Mouse (Mus musculus) hindbrain, embryonic 10.5 days (tissue): Measurements from ENCODE around the gene Lmod2. TPM values are rescaled to one million over a fixed set of nuclear protein-coding genes. Genes with fewer than 3 reads are reported as not detected.

Experiments
- DNase-seq: peaks from one replicate; pipeline ENCODE4 v3.0.0-alpha.2; 2017; ENCODE audit warnings: low spot score
- H3K27ac ChIP-seq: fragments of 300-500 bp; sonication (generic); 2 replicates; pipeline ENCODE4 v1.5.1; 2016; ENCODE audit warnings: mild to moderate bottlenecking, moderate library complexity
- H3K27me3 ChIP-seq: fragments of 300-500 bp; sonication (generic); 2 replicates; pipeline ENCODE4 v1.6.1; 2016; ENCODE audit warnings: mild to moderate bottlenecking; ENCODE audit not compliant: poor library complexity, insufficient read depth, severe bottlenecking
- H3K36me3 ChIP-seq: fragments of 300-500 bp; sonication (generic); 2 replicates; pipeline ENCODE4 v1.6.1; 2016; ENCODE audit warnings: mild to moderate bottlenecking, moderate library complexity
- H3K4me1 ChIP-seq: fragments of 300-500 bp; sonication (generic); replicated peaks from 2 replicates; pipeline ENCODE4 v1.6.1; 2016; ENCODE audit warnings: mild to moderate bottlenecking
- H3K4me3 ChIP-seq: fragments of 300-500 bp; sonication (generic); 2 replicates; pipeline ENCODE4 v1.5.1; 2016; ENCODE audit warnings: mild to moderate bottlenecking, moderate library complexity
- H3K9me3 ChIP-seq: fragments of 300-500 bp; sonication (generic); 2 replicates; pipeline ENCODE4 v1.6.1; 2016; ENCODE audit warnings: mild to moderate bottlenecking, moderate library complexity
- WGBS: fragments of 180-500 bp; shearing (Covaris S2); methylation state at CpG from one replicate; pipeline ENCODE4 v1.1.7; 2016; 5-methylcytosine and 5-hydroxymethylcytosine counted together
- polyA plus RNA-seq: library from polyadenylated mRNA; unstranded; fragments of >200 nt; fragmentation: Nextera tagmentation; extraction: Ambion mirVana; gene quantifications from 2 replicates; pipeline ENCODE4 v1.2.1, GENCODE M21; 2016

Lmod2 gene
- polyA plus RNA-seq, 1 experiment from 2014 or later = not detected

DNA sequence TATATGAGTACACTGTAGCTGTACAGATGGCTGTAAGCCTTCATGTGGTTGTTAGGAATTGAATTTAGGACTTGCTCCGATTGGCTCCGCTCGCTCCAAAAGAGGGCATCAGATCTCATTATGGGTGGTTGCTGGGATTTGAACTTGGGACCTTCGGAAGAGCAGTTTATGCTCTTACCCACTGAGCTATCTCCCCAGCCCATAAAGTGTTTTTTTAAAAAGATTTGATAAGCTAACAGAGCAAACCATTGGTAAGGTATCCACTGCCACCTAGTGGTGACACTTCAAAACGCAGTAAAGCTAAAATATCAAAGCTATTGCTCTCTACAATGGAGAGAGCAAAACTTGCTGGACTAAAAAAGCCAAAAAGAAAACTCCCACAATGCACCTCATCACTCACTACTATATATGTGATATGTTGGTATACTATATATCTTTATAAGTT lies 30.0 kb downstream of the Lmod2 start:
- WGBS = 70% methylated on average over 5 of the region's 5 CpGs
- peak; percentile 35 for DNase-seq

DNA sequence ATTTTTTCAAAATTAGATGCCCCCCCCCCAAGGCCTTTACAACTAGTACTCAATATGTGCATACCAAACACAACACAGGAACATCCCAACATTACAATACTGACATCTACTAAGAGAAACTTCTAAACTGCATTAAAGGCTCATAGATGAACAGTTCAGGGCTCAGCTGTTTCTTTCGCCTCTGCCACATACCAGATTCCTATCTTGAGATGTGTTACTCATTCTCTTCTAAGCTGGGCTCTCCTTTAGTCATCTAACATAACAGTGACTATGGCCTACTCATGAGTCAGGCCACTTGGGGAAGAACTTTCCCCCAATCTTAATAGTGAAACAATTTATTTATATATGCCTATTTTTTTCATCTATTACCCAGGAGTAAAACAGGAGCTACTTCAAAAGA lies 30.9 kb downstream of the Lmod2 start:
- 90% methylated on average over 1 of the region's 1 CpGs for WGBS
- DNase-seq = no peak
- no peak overlapping the region for H3K4me3 ChIP-seq
- peaks cover 40% of the 10 kb centered on the region for H3K36me3 ChIP-seq
- H3K9me3 ChIP-seq = no peaks in the 10 kb centered on the region
- no peaks in the 10 kb centered on the region for H3K27me3 ChIP-seq
- H3K4me1 ChIP-seq = no peaks in the 10 kb centered on the region
- H3K27ac ChIP-seq = no peak overlapping the region

More for the DNA sequence above, 30.0 kb downstream of the Lmod2 start:
- H3K4me1 ChIP-seq = no peaks in the 10 kb centered on the region
- H3K27ac ChIP-seq = no peak overlapping the region
- H3K27me3 ChIP-seq = no peaks in the 10 kb centered on the region
- H3K9me3 ChIP-seq = no peaks in the 10 kb centered on the region
- no peak overlapping the region for H3K4me3 ChIP-seq
- H3K36me3 ChIP-seq = peaks cover 38% of the 10 kb centered on the region

DNA sequence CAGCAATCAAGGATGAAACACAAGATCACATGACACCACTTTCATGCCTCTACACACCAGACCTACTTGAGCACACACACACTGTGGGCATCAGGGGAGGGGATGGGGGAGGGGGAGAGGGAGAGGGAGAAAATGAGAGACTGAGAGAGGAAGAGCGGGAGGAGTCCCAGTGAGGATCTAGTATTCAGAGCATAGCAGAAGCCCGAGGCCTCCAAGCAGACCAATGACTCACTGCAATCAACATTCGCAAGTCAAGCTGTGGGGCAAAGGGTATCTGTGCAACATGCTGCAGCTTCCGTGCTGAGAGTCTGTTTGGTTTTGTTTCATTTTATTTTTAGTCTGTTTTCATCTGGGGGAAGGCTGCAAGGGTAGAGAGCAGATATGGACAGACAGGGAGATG lies 34.5 kb downstream of the Lmod2 start:
- Histone ChIP-seq H3K9me3 (no peaks in the 10 kb centered on the region), H3K4me3 (no peak overlapping the region), H3K4me1 (no peaks in the 10 kb centered on the region), H3K36me3 (peaks cover 40% of the 10 kb centered on the region), H3K27me3 (no peaks in the 10 kb centered on the region), H3K27ac (no peak overlapping the region)
- 95% methylated on average over 4 of the region's 4 CpGs for WGBS
- DNase-seq = no peak

DNA sequence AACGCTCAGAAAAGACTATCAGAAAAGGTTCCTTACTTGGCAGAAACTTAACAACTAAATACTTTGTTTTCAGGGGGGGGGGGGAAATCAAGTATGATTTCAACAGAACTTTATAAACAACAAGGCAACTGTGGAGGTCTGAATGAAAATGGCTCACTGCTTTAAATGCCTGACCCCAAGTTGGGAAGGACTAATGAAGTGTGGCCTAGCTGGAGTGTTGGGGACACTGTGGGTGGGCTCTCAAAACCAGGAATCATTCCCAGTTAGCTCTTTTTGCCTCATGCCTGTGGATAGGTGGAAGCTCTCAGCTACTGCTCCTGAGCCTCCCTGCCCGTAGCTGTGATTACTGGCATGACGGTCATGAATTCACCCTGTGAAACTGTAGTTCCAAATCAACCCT lies 36.5 kb downstream of the Lmod2 start:
- H3K27me3 ChIP-seq = no peaks in the 10 kb centered on the region
- no peak overlapping the region for H3K4me3 ChIP-seq
- H3K9me3 ChIP-seq = no peaks in the 10 kb centered on the region
- WGBS = 93% methylated on average over 3 of the region's 3 CpGs
- peaks cover 46% of the 10 kb centered on the region for H3K36me3 ChIP-seq
- H3K4me1 ChIP-seq = no peaks in the 10 kb centered on the region
- H3K27ac ChIP-seq = no peak overlapping the region
- DNase-seq = no peak

DNA sequence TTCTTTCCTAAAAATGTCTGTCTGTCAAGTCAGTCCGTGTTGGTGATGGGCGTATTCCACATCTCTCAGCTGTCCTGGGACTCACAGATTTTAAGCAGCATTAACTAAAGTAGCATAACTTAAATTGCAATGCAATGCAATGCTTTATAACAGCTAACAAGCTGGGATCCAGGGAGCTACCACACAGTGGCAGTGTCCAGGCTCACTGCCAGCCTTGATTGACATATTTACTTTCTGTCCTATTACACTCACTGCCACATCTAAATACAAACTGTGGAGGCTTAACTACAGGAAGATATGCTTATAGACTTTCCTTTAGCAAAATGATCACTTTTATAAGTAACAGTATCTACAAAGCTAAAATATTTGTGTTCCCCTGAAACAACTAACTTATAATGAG lies 38.3 kb downstream of the Lmod2 start:
- H3K36me3 ChIP-seq = peaks cover 46% of the 10 kb centered on the region
- H3K9me3 ChIP-seq = no peaks in the 10 kb centered on the region
- no peak overlapping the region for H3K4me3 ChIP-seq
- no peaks in the 10 kb centered on the region for H3K27me3 ChIP-seq
- WGBS = 93% methylated on average over 2 of the region's 2 CpGs
- no peak overlapping the region for H3K27ac ChIP-seq
- DNase-seq = no peak
- no peaks in the 10 kb centered on the region for H3K4me1 ChIP-seq

DNA sequence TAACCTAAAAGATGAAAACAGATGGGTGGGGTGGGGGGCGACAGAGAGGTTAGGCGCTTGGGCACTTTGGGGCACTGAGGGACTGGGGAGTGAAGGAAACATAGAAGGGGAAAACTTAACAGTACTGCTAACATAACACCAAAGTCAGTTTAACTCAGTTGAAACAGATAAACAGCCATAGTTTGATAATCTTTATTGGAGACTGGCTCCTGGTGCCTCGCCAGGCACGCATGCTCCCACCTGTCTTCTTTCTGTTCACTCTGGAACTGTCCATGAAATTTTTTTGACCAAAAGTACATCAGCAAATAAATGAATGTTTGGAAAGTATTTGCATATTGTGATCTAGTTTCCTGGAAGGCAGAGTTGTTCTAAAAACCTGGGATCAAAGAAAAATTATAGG lies 43.7 kb downstream of the Lmod2 start:
- H3K9me3 ChIP-seq = no peaks in the 10 kb centered on the region
- no peak for DNase-seq
- H3K36me3 ChIP-seq = peaks cover 20% of the 10 kb centered on the region
- no peak overlapping the region for H3K27ac ChIP-seq
- no peak overlapping the region for H3K4me3 ChIP-seq
- 94% methylated on average over 4 of the region's 4 CpGs for WGBS
- H3K27me3 ChIP-seq = no peaks in the 10 kb centered on the region
- no peaks in the 10 kb centered on the region for H3K4me1 ChIP-seq

DNA sequence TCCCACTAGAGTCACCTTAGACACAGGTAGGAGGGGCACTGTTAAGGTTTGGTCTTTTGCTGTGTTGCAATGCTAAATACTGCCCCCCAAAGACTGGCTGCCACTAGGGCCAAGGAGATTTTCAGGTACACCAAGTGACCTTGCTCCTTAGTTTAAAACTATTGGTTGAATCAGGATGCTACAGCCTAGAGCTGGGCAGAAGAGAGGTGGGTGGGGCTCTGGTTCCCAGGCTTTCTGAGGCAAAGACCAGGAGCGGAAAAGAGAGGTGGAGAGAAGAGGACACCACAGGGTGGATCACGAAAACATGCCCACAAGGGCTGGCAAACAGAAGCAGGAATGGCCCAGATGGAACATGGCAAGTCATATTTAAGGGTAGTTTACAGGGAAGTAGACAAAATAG lies 44.6 kb downstream of the Lmod2 start:
- no peak for DNase-seq
- Histone ChIP-seq H3K27ac (no peak overlapping the region), H3K4me3 (no peak overlapping the region), H3K36me3 (peaks cover 20% of the 10 kb centered on the region), H3K4me1 (no peaks in the 10 kb centered on the region), H3K27me3 (no peaks in the 10 kb centered on the region), H3K9me3 (no peaks in the 10 kb centered on the region)
- 93% methylated on average over 2 of the region's 2 CpGs for WGBS

DNA sequence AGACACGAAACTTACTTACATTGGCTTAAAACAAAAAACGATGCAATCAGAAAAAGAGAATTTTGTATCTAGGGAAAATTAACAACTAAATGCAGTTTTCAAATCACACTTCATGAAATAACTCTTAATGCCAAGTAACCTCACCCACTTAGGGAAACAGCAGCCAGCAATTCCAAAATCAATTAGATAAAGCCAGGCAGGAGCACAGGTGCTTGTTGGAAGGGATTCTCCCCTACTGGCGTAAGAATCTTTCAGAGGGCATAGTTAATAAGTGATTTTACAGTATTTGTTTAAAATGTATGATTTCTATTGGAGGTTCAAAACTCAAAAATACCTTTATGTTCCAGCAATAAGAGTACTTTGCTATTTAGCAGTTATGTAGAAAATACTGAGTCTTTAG lies 45.4 kb downstream of the Lmod2 start:
- no peak for DNase-seq
- Histone ChIP-seq H3K4me1 (no peaks in the 10 kb centered on the region), H3K27ac (no peak overlapping the region), H3K27me3 (no peaks in the 10 kb centered on the region), H3K4me3 (no peak overlapping the region), H3K36me3 (peaks cover 15% of the 10 kb centered on the region), H3K9me3 (no peaks in the 10 kb centered on the region)
- 96% methylated on average over 3 of the region's 3 CpGs for WGBS

DNA sequence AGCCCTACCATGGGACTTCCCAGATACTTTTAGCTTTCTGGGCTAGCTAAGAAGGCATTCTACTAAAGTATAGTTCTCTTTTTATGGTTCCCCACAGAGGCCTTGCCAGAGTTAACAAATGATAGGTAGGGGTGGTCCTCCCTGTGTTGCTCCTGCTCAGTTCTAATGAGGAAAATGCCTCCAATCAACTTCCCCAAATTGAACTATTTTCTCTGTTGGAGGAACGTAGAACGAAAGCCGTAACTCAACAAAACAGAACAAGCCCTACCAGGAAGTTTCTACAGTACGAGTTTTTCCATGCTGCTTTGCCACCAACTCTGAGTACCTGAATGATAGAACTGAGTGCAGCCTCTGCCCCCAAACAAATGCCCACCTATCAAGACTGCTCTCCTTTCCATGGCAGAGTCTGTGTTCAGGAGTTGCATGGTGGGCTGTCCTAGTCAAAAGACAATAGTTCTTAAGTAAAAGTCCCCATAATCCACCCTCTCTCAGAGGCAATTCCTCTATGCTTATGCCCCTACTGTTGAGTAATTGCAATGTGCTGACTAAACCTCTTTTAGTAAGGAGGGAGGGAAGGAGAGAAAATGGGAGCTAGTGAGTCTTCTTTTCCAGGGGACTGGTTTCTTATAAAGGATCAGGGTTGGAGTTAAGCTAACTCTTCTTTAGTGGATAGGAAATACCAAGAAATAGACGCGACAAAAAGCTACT lies 47.9 kb downstream of the Lmod2 start:
- no peak for DNase-seq
- Histone ChIP-seq H3K27ac (no peak overlapping the region), H3K4me3 (no peak overlapping the region), H3K4me1 (no peaks in the 10 kb centered on the region), H3K27me3 (no peaks in the 10 kb centered on the region), H3K36me3 (peaks cover 15% of the 10 kb centered on the region), H3K9me3 (no peaks in the 10 kb centered on the region)
- WGBS = 96% methylated on average over 6 of the region's 6 CpGs

DNA sequence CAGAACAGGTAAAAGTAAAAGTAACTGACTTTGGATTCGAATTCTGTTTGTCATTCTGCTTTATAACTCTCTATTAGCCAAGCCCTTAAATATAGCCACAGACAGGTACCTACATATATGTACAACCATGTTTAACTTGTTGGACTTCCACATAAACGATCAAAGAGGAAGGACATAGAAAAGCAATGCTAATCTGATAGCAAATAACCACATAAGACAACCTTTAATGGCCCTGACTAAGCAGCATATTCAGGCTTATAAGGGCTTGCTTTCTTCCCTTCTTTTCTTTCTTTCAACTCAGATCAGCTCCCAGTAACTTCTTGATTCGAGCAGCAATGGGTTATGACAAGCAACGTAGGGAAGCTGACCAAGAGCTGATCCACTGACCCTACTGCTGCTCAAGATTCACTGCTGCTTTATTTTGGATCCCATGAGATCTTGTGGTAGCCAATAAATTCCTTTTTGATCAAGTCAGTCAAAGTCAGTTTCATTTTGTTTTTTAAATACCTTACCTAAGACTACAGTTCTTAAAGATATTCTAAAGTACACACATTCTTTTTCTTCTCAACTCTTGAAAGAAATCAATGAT lies 49.6 kb downstream of the Lmod2 start:
- Histone ChIP-seq H3K4me3 (no peak overlapping the region), H3K36me3 (peaks cover 15% of the 10 kb centered on the region), H3K27me3 (no peaks in the 10 kb centered on the region), H3K4me1 (no peaks in the 10 kb centered on the region), H3K27ac (no peak overlapping the region), H3K9me3 (no peaks in the 10 kb centered on the region)
- WGBS = 87% methylated on average over 4 of the region's 4 CpGs
- DNase-seq = no peak

DNA sequence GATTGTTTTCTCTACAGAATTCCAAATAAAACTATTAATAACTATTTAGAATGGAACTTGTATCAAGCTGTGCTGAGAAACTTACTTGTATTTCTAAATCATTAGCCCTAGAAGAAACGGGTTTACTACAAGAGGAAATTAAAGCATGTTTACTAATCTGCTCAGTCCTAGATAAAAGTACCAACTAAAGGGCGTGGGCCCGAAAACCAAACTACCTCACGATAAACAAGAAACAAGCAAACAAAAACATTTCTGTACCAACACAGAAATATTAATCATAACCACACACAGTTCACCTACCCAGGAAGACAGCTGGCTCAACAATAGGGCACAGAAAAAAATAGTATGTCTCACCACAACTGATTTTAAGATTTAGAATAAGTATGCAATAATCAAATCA lies 50.8 kb downstream of the Lmod2 start:
- WGBS = 95% methylated on average over 4 of the region's 4 CpGs
- Histone ChIP-seq H3K4me3 (no peak overlapping the region), H3K27me3 (no peaks in the 10 kb centered on the region), H3K9me3 (no peaks in the 10 kb centered on the region), H3K27ac (no peak overlapping the region), H3K4me1 (no peaks in the 10 kb centered on the region), H3K36me3 (peaks cover 18% of the 10 kb centered on the region)
- no peak for DNase-seq

DNA sequence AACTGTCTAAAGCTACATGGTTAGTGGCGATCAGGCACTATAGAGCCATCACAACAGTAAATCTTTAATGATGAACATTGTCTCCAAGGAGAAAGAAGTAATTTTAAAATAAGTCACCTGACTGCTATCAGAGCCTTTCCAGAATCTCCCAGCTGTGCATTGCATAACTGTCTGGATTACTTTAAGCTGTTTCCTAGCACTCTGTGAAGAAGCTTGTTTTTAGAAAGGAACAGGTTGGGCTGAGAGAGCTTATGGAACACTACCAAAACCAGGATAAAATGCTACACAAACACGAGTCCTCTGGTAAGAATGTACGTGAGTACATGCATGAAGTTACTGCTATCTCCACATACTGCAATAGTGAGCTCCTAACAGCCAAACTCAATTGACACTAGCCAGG lies 53.2 kb downstream of the Lmod2 start:
- Histone ChIP-seq H3K27ac (no peak overlapping the region), H3K4me3 (no peak overlapping the region), H3K4me1 (no peaks in the 10 kb centered on the region), H3K27me3 (no peaks in the 10 kb centered on the region), H3K9me3 (no peaks in the 10 kb centered on the region), H3K36me3 (0 out of 2 replicates have a peak, but pooled peaks cover 3% of the 10 kb centered on the region)
- WGBS = 91% methylated on average over 3 of the region's 3 CpGs
- no peak for DNase-seq

DNA sequence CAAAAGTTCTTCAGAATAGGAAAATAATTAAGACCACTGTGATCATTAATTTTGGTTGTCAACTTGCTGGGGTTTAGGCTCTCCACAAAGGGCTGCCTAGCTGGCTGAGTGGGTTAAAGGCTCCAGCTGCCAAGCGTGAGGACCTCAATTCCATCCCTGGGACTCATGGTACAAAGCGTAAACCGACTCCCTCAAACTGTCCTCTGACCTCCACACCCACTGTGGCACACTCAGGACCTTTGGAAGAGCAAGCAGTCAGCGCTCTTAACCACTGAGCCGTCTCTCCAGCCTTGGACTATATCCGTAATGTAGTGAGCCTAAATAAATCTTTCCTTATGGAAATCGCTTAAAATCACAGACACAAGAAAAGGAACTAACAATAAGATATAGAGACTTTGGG lies 54.0 kb downstream of the Lmod2 start:
- Histone ChIP-seq H3K4me1 (0 out of 2 replicates have a peak, but pooled peaks cover 4% of the 10 kb centered on the region), H3K27me3 (no peaks in the 10 kb centered on the region), H3K36me3 (0 out of 2 replicates have a peak, but pooled peaks cover 3% of the 10 kb centered on the region), H3K9me3 (no peaks in the 10 kb centered on the region), H3K27ac (no peak overlapping the region), H3K4me3 (no peak overlapping the region)
- no peak for DNase-seq
- 71% methylated on average over 7 of the region's 7 CpGs for WGBS
